Mouse (Mus musculus): ENCODE measurements at regions not wholly inside any gene's neighbourhood (a gene's known extent, or its start where the extent isn't known, plus 50 kb on each side); places are given as distances from the start of the nearest gene placed in this dataset.

DNA sequence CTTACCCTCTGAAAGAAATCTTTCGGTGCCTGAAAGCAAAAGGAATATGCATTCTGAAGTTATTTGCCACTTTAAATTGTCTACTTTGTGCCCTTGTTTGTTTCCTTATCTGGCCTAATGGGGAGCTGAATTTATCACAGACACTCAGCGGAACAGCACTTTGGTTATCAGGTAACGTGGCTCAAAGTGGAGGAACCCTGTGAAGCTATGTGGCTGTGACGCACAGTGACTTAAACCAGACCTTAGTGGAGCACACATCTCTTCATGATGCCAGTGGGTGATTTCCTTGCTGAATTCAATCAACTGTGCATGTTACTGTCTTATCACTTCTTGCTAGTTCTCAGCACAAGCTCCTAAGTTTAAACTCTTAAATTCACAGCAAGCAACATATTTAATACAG lies 103.1 kb downstream of the Gm10604 start:
- Histone ChIP-seq H3K4me1 (ENCODE audit: insufficient read depth) (no peaks in the 10 kb centered on the region), H3K4me2 (ENCODE audit: low read depth) (no peak overlapping the region), H3K36me3 (ENCODE audit: insufficient read depth) (no peaks in the 10 kb centered on the region), H3K4me3 (ENCODE audit: low read depth, low read length) (no peak overlapping the region), H3K27me3 (ENCODE audit: insufficient read depth, low read length) (no peaks in the 10 kb centered on the region), H3K27ac (ENCODE audit: low read depth, low read length) (no peak overlapping the region), H3K9me3 (ENCODE audit: low read length) (no peaks in the 10 kb centered on the region), H3K9ac (no peak overlapping the region)
- ATAC-seq: no peak
- no peak for TF ChIP-seq CTCF (IDR thresholded peaks at IDR 0.05; ENCODE audit: low read depth)
- 88% methylated on average over 4 of the region's 4 CpGs for WGBS
- no peak for DNase-seq

DNA sequence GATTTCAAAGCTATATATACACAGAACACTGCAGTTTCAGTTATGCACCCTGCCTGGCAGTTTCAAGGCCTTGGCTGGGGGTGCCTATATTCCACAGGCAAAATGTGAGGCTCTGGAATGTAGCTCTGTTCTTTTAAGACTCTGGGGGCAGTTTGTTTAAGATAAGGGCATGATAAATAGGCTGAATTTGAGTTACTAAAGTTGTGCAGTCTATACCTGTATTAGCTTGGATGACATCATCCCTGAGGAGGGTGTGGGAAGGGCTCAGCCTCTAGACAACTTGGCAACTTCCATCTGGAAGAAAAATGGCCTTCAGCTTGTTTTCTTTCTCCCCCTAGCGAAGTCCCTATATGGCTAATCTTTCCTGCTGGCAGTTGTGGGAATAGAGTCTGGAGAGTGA lies 105.1 kb downstream of the Gm10604 start:
- WGBS: 70% methylated on average over 1 of the region's 1 CpGs
- no peak for TF ChIP-seq CTCF (IDR thresholded peaks at IDR 0.05; ENCODE audit: low read depth)
- no peak for DNase-seq
- H3K4me2 ChIP-seq (ENCODE audit: low read depth): no peak overlapping the region
- no peak overlapping the region for H3K4me3 ChIP-seq (ENCODE audit: low read depth, low read length)
- H3K36me3 ChIP-seq (ENCODE audit: insufficient read depth): no peaks in the 10 kb centered on the region
- no peaks in the 10 kb centered on the region for H3K9me3 ChIP-seq (ENCODE audit: low read length)
- H3K4me1 ChIP-seq (ENCODE audit: insufficient read depth): no peaks in the 10 kb centered on the region
- no peak for ATAC-seq
- H3K27ac ChIP-seq (ENCODE audit: low read depth, low read length): no peak overlapping the region
- no peaks in the 10 kb centered on the region for H3K27me3 ChIP-seq (ENCODE audit: insufficient read depth, low read length)
- H3K9ac ChIP-seq: no peak overlapping the region

DNA sequence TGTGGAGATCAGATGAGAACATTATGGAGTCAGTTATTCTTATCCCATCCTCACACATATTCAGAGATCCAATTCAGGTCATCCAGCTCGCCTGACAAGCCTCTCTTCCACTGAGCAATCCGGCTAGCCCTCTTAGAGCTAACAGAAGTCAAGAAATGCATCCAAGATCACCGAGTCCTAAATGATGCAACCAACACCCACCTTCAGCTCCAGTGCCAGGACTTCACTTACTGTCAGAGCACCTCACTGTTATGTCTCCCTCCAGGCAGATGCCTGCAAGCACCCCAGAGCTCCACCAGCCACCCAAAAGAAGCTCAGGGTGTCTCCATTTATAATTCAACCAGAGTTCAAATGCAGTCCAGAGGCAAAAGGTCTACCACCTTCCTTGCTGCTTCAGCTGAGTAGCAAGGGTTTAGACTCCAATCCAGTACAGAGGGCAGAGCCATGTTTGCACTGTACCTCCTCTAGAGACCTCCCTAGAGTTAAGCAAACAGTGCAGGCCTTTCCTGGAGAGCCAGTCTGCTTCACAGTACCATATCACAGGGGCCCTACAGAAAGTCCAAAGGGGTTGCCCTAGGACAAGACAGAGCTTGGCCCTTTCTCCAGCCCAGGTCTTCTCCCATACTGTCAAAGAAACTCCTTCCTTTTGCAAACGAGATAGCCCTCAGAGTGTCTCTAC lies 106.3 kb downstream of the Gm10604 start:
- WGBS: 80% methylated on average over 4 of the region's 4 CpGs
- Histone ChIP-seq H3K27ac (ENCODE audit: low read depth, low read length) (no peak overlapping the region), H3K4me3 (ENCODE audit: low read depth, low read length) (no peak overlapping the region), H3K9ac (no peak overlapping the region), H3K4me1 (ENCODE audit: insufficient read depth) (no peaks in the 10 kb centered on the region), H3K36me3 (ENCODE audit: insufficient read depth) (no peaks in the 10 kb centered on the region), H3K9me3 (ENCODE audit: low read length) (no peaks in the 10 kb centered on the region), H3K27me3 (ENCODE audit: insufficient read depth, low read length) (no peaks in the 10 kb centered on the region), H3K4me2 (ENCODE audit: low read depth) (no peak overlapping the region)
- no peak for TF ChIP-seq CTCF (IDR thresholded peaks at IDR 0.05; ENCODE audit: low read depth)
- no peak for ATAC-seq
- DNase-seq: no peak

DNA sequence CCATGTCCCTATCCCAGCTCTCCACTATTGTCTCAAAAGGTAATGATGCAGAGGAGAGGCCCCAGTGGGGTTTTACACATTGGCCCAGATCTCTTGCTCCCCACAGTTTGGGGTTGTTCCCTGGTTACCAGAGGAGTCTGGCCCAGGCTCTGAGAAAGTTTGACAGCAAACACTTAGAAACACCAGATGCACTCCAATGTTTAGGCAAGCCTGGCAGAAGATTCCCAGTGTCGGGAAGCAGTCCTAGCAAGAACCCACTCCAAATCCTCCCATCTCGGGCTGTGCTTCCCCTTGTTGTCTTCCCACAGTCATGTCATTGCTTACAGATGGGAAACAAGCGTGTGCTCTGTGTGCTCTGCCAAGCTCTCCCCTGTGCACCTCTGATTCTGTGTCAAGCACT lies 109.0 kb downstream of the Gm10604 start:
- H3K36me3 ChIP-seq (ENCODE audit: insufficient read depth): no peaks in the 10 kb centered on the region
- no peak overlapping the region for H3K9ac ChIP-seq
- H3K9me3 ChIP-seq (ENCODE audit: low read length): no peaks in the 10 kb centered on the region
- no peak overlapping the region for H3K27ac ChIP-seq (ENCODE audit: low read depth, low read length)
- no peak for TF ChIP-seq CTCF (IDR thresholded peaks at IDR 0.05; ENCODE audit: low read depth)
- DNase-seq: no peak
- H3K27me3 ChIP-seq (ENCODE audit: insufficient read depth, low read length): no peaks in the 10 kb centered on the region
- ATAC-seq: peak; percentile 36; the same call in 1 of the 2 replicates
- no peak overlapping the region for H3K4me3 ChIP-seq (ENCODE audit: low read depth, low read length)
- WGBS: 59% methylated on average over 3 of the region's 3 CpGs
- H3K4me1 ChIP-seq (ENCODE audit: insufficient read depth): no peaks in the 10 kb centered on the region
- no peak overlapping the region for H3K4me2 ChIP-seq (ENCODE audit: low read depth)

DNA sequence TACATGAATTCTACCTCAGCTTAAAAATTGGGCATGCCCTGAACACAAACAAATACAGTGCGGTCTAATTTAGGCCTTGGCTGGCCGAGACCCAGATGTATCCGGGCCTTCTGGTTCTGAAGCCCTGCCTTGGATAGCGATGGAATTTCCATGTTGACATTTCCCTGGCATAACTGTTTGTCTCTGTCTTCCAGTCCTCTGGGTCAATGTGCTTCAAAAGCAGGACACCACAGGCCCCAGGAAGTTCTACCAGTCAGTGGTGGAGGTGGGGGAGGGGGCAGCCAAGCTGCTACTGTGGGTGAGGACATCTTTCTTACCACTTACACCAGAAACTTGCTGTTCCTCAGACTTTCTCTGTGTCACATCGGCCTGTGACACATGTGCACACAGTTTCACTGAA lies 111.3 kb downstream of the Gm10604 start:
- Histone ChIP-seq H3K4me3 (ENCODE audit: low read depth, low read length) (no peak overlapping the region), H3K4me1 (ENCODE audit: insufficient read depth) (no peaks in the 10 kb centered on the region), H3K27me3 (ENCODE audit: insufficient read depth, low read length) (no peaks in the 10 kb centered on the region), H3K9me3 (ENCODE audit: low read length) (no peaks in the 10 kb centered on the region), H3K4me2 (ENCODE audit: low read depth) (no peak overlapping the region), H3K36me3 (ENCODE audit: insufficient read depth) (no peaks in the 10 kb centered on the region), H3K27ac (ENCODE audit: low read depth, low read length) (no peak overlapping the region), H3K9ac (no peak overlapping the region)
- DNase-seq: no peak
- no peak for ATAC-seq
- no peak for TF ChIP-seq CTCF (IDR thresholded peaks at IDR 0.05; ENCODE audit: low read depth)
- WGBS: 87% methylated on average over 5 of the region's 5 CpGs

DNA sequence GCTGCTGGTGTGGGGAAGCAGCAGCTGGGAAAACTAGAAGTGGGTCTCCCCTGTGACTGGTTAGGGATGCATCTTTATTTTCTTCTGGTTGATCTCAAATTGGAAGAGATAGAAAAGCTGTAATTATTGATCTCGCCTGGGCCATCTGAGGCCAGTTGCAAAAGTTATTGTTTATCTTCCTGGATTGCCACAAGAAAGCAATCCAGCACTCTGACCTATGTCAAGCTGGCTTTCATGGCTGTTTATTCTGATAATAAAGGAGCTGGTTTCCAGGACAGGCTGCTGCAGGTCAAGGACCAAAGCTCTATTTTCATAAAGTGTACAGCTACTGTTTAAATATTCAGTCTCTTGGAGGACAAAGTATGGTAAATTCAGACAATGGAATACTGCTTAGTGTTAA lies 112.5 kb downstream of the Gm10604 start:
- ATAC-seq: no peak
- DNase-seq: no peak
- no peak overlapping the region for H3K4me2 ChIP-seq (ENCODE audit: low read depth)
- H3K4me1 ChIP-seq (ENCODE audit: insufficient read depth): no peaks in the 10 kb centered on the region
- no peak for TF ChIP-seq CTCF (IDR thresholded peaks at IDR 0.05; ENCODE audit: low read depth)
- no peaks in the 10 kb centered on the region for H3K36me3 ChIP-seq (ENCODE audit: insufficient read depth)
- no peak overlapping the region for H3K9ac ChIP-seq
- no peaks in the 10 kb centered on the region for H3K27me3 ChIP-seq (ENCODE audit: insufficient read depth, low read length)
- no peaks in the 10 kb centered on the region for H3K9me3 ChIP-seq (ENCODE audit: low read length)
- no peak overlapping the region for H3K27ac ChIP-seq (ENCODE audit: low read depth, low read length)
- 74% methylated on average over 1 of the region's 1 CpGs for WGBS
- H3K4me3 ChIP-seq (ENCODE audit: low read depth, low read length): no peak overlapping the region
